Mouse (Mus musculus) hindbrain, embryonic 15.5 days (tissue): ENCODE data around the gene Pank2. TPM values are rescaled to one million over a fixed set of nuclear protein-coding genes. Genes with fewer than 3 reads are reported as not detected.
"Not testable (repeated sequence)": the region's sequence is repeated elsewhere in the genome, so short reads cannot be mapped to it uniquely, and the experiment has no call there.

Experiments
- ATAC-seq: fragments of 200-750 bp; cut with Nextera tagmentation; 2 replicates; pipeline ENCODE4 v1.8.0; 2017; ENCODE audit warnings: low read depth, moderate number of reproducible peaks, moderate TSS enrichment; ENCODE audit not compliant: low FRiP score
- H3K27ac ChIP-seq: fragments of 300-500 bp; sonication (generic); replicated peaks from 2 replicates; pipeline ENCODE4 v1.5.1; 2015; ENCODE audit warnings: mild to moderate bottlenecking, inconsistent platforms
- H3K27me3 ChIP-seq: fragments of 300-500 bp; sonication (generic); 2 replicates; pipeline ENCODE4 v1.6.1; 2015; ENCODE audit warnings: control low read depth, inconsistent platforms
- H3K36me3 ChIP-seq: fragments of 300-500 bp; sonication (generic); 2 replicates; pipeline ENCODE4 v1.6.1; 2015; ENCODE audit warnings: control low read depth, inconsistent platforms
- H3K4me1 ChIP-seq: fragments of 300-500 bp; sonication (generic); replicated peaks from 2 replicates; pipeline ENCODE4 v1.6.1; 2015; ENCODE audit warnings: control low read depth, inconsistent platforms
- H3K4me2 ChIP-seq: fragments of 300-500 bp; sonication (generic); 2 replicates; pipeline ENCODE4 v1.6.1; 2015; ENCODE audit warnings: moderate library complexity, mild to moderate bottlenecking, inconsistent platforms
- H3K4me3 ChIP-seq: fragments of 300-500 bp; sonication (generic); 2 replicates; pipeline ENCODE4 v1.5.1; 2015; ENCODE audit warnings: mild to moderate bottlenecking, inconsistent platforms
- H3K9ac ChIP-seq: fragments of 300-500 bp; sonication (generic); 2 replicates; pipeline ENCODE4 v1.6.1; 2015; ENCODE audit warnings: inconsistent platforms
- H3K9me3 ChIP-seq: fragments of 300-500 bp; sonication (generic); 2 replicates; pipeline ENCODE4 v1.6.1; 2016; ENCODE audit warnings: control low read depth, inconsistent platforms
- WGBS: fragments of 180-500 bp; shearing (Covaris S2); methylation state at CpG from one replicate; pipeline ENCODE4 v1.1.7; 2015; 5-methylcytosine and 5-hydroxymethylcytosine counted together
- polyA plus RNA-seq: library from polyadenylated mRNA; unstranded; fragments of >200 nt; fragmentation: Nextera tagmentation; extraction: Ambion mirVana; gene quantifications from 2 replicates; pipeline ENCODE4 v1.2.1, GENCODE M21; 2015

Pank2 gene
- polyA plus RNA-seq = 25.2 and 26.1 TPM in 2 replicates

DNA sequence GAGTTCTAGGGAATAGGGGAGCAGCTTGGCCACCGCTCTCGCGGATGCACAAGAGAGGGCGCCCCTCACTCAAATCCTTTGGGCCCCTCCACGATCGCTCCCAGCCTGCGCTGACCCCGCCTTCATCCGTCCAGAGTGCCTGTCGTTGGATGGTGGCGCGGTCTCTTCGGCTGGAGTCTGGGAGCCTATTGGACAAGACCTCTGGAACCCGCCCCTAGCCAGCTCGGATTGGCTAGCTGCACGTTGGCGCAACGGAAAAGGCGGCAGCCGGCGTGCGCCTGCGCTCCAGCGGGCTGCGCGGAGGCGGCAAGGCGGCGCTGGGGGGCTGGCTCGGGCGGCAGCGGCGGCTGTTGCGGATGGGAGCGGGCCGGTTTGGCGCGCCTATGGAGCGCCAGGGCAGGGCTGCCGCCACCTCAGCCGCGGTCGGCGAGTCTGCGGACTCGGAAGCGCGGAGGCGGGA is at the start of gene Pank2:
TSS of gene Pank2 (plus strand) at position 283 of the 460 bp plus-strand sequence.
- H3K4me1 ChIP-seq = peaks cover 36% of the 10 kb centered on the region
- no peaks in the 10 kb centered on the region for H3K9me3 ChIP-seq
- WGBS = under 1% methylated on average over 48 of the region's 49 CpGs
- H3K4me2 ChIP-seq = peak within 1 kb of the TSS; percentile 92
- H3K27me3 ChIP-seq = no peaks in the 10 kb centered on the region
- peak within 1 kb of the TSS; percentile 77 for H3K4me3 ChIP-seq
- peak within 1 kb of the TSS; percentile 98 for H3K27ac ChIP-seq
- ATAC-seq = peak; percentile 100
- no peaks in the 10 kb centered on the region for H3K36me3 ChIP-seq
- H3K9ac ChIP-seq = peak within 1 kb of the TSS; percentile 98

DNA sequence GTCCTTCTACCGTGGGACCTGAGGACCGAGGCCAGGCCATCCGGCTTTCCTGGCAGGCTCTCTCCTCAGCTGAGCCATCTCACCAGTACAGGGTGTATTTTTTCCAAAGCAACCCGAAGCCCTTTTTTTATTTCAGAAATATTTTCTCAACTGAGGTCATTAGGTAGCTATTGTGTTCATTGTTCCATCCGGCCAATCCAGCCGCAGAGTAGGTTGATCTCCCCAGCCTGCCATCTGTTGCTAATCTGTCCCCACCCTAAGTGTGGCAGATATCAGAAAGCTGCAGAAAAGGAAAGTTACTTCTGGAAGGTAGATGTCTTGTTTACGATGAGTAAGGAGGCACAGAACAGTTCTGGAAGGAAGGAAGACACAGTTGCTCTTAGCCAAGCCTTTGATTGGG is 48.5 kb upstream of the Pank2 start:
- H3K27me3 ChIP-seq = no peaks in the 10 kb centered on the region
- no peak for ATAC-seq
- no peak overlapping the region for H3K4me2 ChIP-seq
- WGBS = 90% methylated on average over 7 of the region's 7 CpGs
- no peak overlapping the region for H3K4me3 ChIP-seq
- H3K27ac ChIP-seq = no peak overlapping the region
- H3K4me1 ChIP-seq = peaks cover 18% of the 10 kb centered on the region
- no peak overlapping the region for H3K9ac ChIP-seq
- H3K36me3 ChIP-seq = 0 out of 2 replicates have a peak, but pooled peaks cover 5% of the 10 kb centered on the region
- no peaks in the 10 kb centered on the region for H3K9me3 ChIP-seq

DNA sequence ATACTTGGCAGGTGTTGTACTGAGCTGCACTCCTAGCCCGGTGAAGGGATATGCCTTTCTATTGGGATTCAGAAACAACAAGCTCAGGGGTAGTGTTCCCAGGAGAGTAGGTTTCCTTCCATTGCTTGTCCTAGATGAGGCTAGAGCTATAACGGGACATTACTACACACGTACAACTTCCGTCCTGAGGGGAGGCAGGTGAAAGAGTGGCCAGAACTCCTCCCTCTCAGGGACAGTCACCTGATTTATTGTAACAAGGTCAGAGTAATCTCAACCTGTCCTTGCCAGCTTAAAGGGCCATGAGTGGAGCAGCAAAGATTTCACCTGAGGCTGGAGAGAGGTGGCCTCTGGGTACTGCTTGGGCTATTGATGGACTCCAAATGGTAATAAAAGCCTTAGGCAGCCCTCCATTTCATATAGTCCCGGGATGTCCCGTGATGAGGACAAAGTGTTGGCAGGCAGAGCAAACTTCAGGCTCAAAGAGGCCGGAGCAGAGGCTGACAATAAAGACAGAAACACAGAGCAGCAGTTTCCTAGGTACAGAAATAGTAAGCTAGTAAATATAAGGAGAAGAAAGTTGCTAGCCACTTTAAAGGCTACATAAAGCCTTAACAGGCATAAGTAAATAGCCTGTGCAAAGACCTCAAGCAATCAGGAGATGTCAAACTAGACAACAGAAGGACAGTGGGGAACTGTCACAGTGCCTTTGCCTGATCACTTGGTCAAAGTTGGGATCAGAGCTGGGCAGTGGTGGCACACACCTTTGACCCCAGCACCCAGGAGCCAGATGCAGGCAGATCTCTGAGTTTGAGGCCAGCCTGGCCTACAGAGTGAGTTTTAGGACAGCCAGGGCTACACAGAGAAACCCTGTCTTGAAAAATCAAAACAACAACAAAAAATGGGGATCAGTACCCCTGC is 46.1 kb upstream of the Pank2 start:
- H3K9me3 ChIP-seq = no peaks in the 10 kb centered on the region
- H3K27ac ChIP-seq = no peak overlapping the region
- ATAC-seq = no peak
- 87% methylated on average over 7 of the region's 7 CpGs for WGBS
- no peaks in the 10 kb centered on the region for H3K27me3 ChIP-seq
- H3K4me1 ChIP-seq = peaks cover 6% of the 10 kb centered on the region
- no peak overlapping the region for H3K4me3 ChIP-seq
- no peak overlapping the region for H3K4me2 ChIP-seq
- 0 out of 2 replicates have a peak, but pooled peaks cover 5% of the 10 kb centered on the region for H3K36me3 ChIP-seq
- no peak overlapping the region for H3K9ac ChIP-seq

DNA sequence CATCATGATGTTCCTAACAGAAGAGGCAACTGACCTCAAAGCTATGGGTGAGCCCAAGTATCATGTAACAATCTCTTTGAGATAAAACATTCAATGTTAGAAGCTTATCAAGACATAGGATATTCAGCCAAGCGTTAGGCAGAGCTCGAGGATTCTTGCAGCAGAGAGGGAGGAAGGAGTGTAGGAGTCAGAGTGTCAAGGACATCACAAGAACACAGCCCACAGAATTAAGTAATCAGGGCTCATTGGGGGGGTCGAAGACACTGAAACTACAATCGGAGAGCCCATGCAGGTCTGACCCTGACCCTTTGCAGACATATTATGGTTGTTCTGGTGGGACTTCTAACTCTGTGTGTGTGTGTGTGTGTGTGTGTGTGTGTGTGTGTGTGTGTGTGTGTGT is 42.3 kb upstream of the Pank2 start:
- Histone ChIP-seq H3K27ac (no peak overlapping the region), H3K9ac (no peak overlapping the region), H3K4me3 (no peak overlapping the region), H3K27me3 (no peaks in the 10 kb centered on the region), H3K4me2 (no peak overlapping the region), H3K9me3 (no peaks in the 10 kb centered on the region), H3K36me3 (no peaks in the 10 kb centered on the region), H3K4me1 (no peaks in the 10 kb centered on the region)
- 86% methylated on average over 4 of the region's 4 CpGs for whole genome bisulfite sequencing
- ATAC-seq = no peak

DNA sequence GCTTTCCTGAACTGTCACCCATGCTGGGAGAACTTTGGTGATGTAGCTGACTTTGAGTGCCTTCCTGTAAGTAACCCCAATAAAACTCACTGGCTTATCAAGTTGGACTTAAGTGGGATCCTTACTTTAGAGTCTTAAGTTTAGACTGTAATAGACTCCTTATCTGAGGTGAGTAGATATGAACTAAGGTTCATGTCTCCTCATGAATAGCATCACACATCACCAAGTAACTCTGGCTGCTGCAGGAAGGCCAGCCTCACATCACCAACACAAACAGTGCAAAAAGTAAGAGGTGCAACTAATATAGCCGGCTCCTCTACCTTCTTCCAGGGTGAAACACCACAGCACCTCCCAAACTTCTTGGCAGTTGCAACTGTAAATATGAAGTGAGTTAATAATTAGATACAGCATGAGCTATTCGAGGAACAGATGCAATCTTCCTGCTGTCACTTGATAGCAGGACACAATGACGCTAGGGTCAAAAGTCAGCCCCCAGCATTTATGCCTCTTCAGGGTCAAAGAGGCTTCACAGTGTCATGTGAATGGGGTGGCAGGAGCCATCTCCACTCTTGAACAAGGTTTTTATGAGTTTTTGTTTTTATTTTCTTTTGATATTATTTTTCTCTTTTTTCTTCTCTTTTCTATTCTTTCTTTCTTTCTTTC is 40.3 kb upstream of the Pank2 start:
- Histone ChIP-seq H3K4me2 (no peak overlapping the region), H3K4me1 (no peaks in the 10 kb centered on the region), H3K9me3 (no peaks in the 10 kb centered on the region), H3K36me3 (no peaks in the 10 kb centered on the region), H3K9ac (no peak overlapping the region), H3K27ac (no peak overlapping the region), H3K27me3 (no peaks in the 10 kb centered on the region), H3K4me3 (no peak overlapping the region)
- WGBS = 79% methylated on average over 3 of the region's 3 CpGs
- no peak for ATAC-seq

DNA sequence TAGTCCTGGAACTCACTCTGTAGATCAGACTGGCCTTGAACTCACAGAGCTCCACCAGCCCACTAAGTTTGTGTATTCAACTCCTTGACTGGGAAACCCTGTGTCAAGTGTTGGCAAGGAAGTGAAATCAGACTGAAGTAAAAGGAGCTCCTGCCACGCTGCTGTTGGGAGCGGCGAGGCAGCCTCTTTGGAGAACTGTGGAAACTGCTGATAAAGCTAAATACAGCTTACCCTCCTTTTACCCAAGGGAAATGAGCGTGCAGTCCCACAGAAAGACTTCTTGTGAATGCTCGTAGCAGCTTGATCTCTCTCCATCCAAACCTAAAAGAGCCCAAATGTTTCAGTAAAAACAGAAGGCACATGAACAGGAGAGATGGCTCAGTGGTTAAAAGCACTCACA is 39.7 kb upstream of the Pank2 start:
- no peaks in the 10 kb centered on the region for H3K36me3 ChIP-seq
- no peak overlapping the region for H3K27ac ChIP-seq
- no peaks in the 10 kb centered on the region for H3K9me3 ChIP-seq
- no peaks in the 10 kb centered on the region for H3K27me3 ChIP-seq
- H3K9ac ChIP-seq = no peak overlapping the region
- 50% methylated on average over 5 of the region's 5 CpGs for WGBS
- no peak overlapping the region for H3K4me3 ChIP-seq
- H3K4me1 ChIP-seq = no peaks in the 10 kb centered on the region
- ATAC-seq = no peak
- no peak overlapping the region for H3K4me2 ChIP-seq

DNA sequence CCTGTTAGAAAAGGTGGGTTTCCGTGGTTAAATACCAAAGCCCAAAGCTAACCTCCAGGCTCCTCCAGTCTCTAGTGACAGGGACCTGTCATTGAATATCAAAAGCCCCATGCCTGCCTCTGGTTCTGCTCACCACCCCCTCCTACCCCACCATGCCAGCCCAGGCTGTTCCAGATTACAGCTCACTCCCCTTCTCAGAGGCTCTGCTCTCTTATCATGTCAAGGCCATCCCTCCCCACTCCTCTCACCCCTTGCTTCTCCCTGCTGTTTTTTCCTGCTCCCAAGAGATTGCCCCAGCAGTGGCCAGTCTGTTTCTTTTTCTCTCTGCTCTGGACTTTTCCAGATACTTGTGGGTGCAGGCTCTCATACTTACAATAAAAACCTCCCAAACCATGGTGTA is 38.7 kb upstream of the Pank2 start:
- H3K4me3 ChIP-seq = no peak overlapping the region
- no peak overlapping the region for H3K27ac ChIP-seq
- no peaks in the 10 kb centered on the region for H3K9me3 ChIP-seq
- H3K36me3 ChIP-seq = no peaks in the 10 kb centered on the region
- H3K4me1 ChIP-seq = no peaks in the 10 kb centered on the region
- H3K4me2 ChIP-seq = no peak overlapping the region
- no peaks in the 10 kb centered on the region for H3K27me3 ChIP-seq
- WGBS = 55% methylated on average over 1 of the region's 1 CpGs
- H3K9ac ChIP-seq = no peak overlapping the region
- no peak for ATAC-seq

DNA sequence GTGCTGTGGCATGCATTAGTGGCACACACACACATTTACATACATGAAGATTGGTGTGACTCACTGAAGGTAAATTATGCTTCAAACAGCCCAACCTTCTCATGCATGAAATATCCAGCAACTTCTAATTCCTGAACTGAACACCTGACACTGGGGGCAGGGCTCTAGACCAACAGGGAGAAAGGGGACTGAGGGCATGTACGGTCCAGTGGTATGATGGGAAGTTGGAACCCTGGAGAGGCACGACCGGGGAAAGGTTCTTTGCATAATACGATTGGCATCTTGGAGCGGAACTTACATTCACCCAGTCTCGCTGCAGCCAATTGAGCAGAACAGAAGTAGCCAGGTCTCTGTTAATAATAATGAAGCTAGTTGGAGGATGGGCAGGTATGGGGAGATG is 37.1 kb upstream of the Pank2 start:
- Histone ChIP-seq H3K9ac (no peak overlapping the region), H3K4me3 (no peak overlapping the region), H3K4me2 (no peak overlapping the region), H3K9me3 (no peaks in the 10 kb centered on the region), H3K36me3 (no peaks in the 10 kb centered on the region), H3K4me1 (no peaks in the 10 kb centered on the region), H3K27me3 (no peaks in the 10 kb centered on the region), H3K27ac (no peak overlapping the region)
- ATAC-seq = no peak
- WGBS = 86% methylated on average over 6 of the region's 6 CpGs

DNA sequence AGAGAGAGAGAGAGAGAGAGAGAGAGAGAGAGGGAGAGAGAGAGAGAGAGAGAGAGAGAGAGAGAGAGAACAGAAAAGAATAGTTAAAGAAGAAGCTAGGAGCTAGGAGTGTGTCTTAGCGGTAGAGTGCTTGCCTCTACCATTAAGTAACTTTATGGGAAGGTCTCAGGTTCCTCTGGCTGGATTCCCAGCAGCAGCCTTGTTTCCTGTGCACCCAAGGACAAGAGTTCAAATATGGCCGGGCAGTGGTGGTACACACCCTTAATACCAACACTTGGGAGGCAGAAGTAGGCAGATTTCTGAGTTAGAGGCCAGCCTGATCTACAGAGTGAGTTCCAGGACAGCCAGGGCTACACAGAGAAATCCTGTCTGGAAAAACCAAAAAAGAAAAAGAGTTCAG is 35.6 kb upstream of the Pank2 start:
- not testable (repeated sequence) for H3K9ac ChIP-seq, H3K36me3 ChIP-seq, H3K27me3 ChIP-seq, H3K4me1 ChIP-seq, H3K9me3 ChIP-seq, H3K4me3 ChIP-seq, ATAC-seq, H3K4me2 ChIP-seq, H3K27ac ChIP-seq
- WGBS = 83% methylated on average over 2 of the region's 2 CpGs

DNA sequence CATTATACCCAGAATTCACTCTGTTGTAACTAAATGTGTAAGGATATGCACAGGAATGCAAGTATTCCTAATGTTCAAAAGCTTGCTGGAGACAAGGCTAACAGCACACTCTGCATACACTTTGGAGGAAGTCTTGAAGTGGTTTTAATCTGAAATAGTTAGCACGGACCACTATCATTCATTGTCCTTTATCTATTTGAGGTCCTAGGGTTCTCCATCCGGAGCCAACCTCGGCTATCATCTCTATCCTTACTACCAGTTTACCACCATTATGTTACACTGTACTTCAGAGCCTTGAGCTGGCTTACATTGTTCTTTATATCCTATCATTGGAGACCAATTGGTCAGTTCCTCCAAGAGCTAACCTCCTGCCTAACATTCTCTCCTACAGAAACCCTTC is 35.1 kb upstream of the Pank2 start:
- Histone ChIP-seq H3K4me3 (no peak overlapping the region), H3K4me1 (no peaks in the 10 kb centered on the region), H3K4me2 (no peak overlapping the region), H3K9ac (no peak overlapping the region), H3K9me3 (no peaks in the 10 kb centered on the region), H3K36me3 (no peaks in the 10 kb centered on the region), H3K27me3 (no peaks in the 10 kb centered on the region), H3K27ac (no peak overlapping the region)
- WGBS = 89% methylated on average over 3 of the region's 3 CpGs
- ATAC-seq = no peak

DNA sequence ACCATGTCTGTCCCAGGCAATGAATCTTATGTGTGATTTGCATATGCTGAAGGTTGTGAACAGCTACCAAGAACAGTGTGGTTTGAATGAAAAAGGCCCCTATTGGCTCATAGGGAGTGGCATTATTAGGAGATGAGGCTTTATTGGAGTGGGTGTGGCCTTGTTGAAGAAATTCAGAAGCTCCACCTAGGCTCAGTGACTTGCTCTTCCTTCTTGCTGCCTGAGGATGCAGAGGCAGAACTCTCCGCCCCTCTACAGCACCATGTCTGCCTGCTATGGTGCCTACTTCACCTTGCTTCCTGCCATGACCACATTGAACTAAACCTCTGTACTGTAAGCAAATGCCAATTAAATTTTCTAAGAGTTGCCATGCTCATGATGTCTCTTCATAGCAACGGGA is 29.7 kb upstream of the Pank2 start:
- no peaks in the 10 kb centered on the region for H3K27me3 ChIP-seq
- H3K4me1 ChIP-seq = peaks cover 20% of the 10 kb centered on the region
- H3K9ac ChIP-seq = no peak overlapping the region
- no peak overlapping the region for H3K4me3 ChIP-seq
- H3K4me2 ChIP-seq = no peak overlapping the region
- no peaks in the 10 kb centered on the region for H3K9me3 ChIP-seq
- WGBS = 90% methylated on average over 2 of the region's 2 CpGs
- no peak overlapping the region for H3K27ac ChIP-seq
- H3K36me3 ChIP-seq = no peaks in the 10 kb centered on the region
- ATAC-seq = no peak
